Mouse (Mus musculus) liver, embryonic 11.5 days (tissue): ENCODE data around the gene Ppie. TPM values are rescaled to one million over a fixed set of nuclear protein-coding genes. Genes with fewer than 3 reads are reported as not detected.

Source experiments
- ATAC-seq: fragments of 200-750 bp; cut with Nextera tagmentation; replicated peaks from 2 replicates; pipeline ENCODE4 v1.8.0; 2017; ENCODE audit warnings: moderate number of reproducible peaks, mild to moderate bottlenecking, moderate TSS enrichment, moderate library complexity; ENCODE audit not compliant: low FRiP score
- DNase-seq: peaks from one replicate; pipeline ENCODE4 v3.0.0-alpha.2; 2017; ENCODE audit warnings: low spot score
- H3K27ac ChIP-seq: fragments of 300-500 bp; sonication (generic); 2 replicates; pipeline ENCODE4 v1.5.1; 2014; ENCODE audit warnings: mild to moderate bottlenecking, low read depth, low read length, control low read depth
- H3K27me3 ChIP-seq: fragments of 300-500 bp; sonication (generic); replicated peaks from 2 replicates; pipeline ENCODE4 v1.6.1; 2014; ENCODE audit warnings: low read length, mixed read lengths; ENCODE audit not compliant: control insufficient read depth, insufficient read depth
- H3K36me3 ChIP-seq: fragments of 300-500 bp; sonication (generic); 2 replicates; pipeline ENCODE4 v1.6.1; 2014; ENCODE audit warnings: mild to moderate bottlenecking, low read length, moderate library complexity, mixed read lengths; ENCODE audit not compliant: control insufficient read depth, insufficient read depth
- H3K4me1 ChIP-seq: fragments of 300-500 bp; sonication (generic); replicated peaks from 2 replicates; pipeline ENCODE4 v1.6.1; 2014; ENCODE audit warnings: low read length, mixed read lengths; ENCODE audit not compliant: control insufficient read depth, insufficient read depth
- H3K4me2 ChIP-seq: fragments of 300-500 bp; sonication (generic); 2 replicates; pipeline ENCODE4 v1.6.1; 2014; ENCODE audit warnings: mild to moderate bottlenecking, control low read depth, moderate library complexity
- H3K4me3 ChIP-seq: fragments of 300-500 bp; sonication (generic); 2 replicates; pipeline ENCODE4 v1.5.1; 2014; ENCODE audit warnings: low read depth, low read length, control low read depth
- H3K9ac ChIP-seq: fragments of 300-500 bp; sonication (generic); 2 replicates; pipeline ENCODE4 v1.6.1; 2014; ENCODE audit warnings: low read depth, low read length, control low read depth
- H3K9me3 ChIP-seq: fragments of 300-500 bp; sonication (generic); 2 replicates; pipeline ENCODE4 v1.6.1; 2016; ENCODE audit warnings: low read length, inconsistent platforms, mixed read lengths; ENCODE audit not compliant: control insufficient read depth
- WGBS: fragments of 180-500 bp; shearing (Covaris S2); extraction: QIAGEN DNeasy Blood & Tissue Kit; methylation state at CpG from one replicate; pipeline ENCODE4 v1.1.7; 2014; 5-methylcytosine and 5-hydroxymethylcytosine counted together
- polyA plus RNA-seq: library from polyadenylated mRNA; unstranded; fragments of >200 nt; fragmentation: Nextera tagmentation; extraction: Ambion mirVana; gene quantifications from 2 replicates; pipeline ENCODE4 v1.2.1, GENCODE M21; 2014

Gene Ppie
- polyA plus RNA-seq, 1 experiment from 2014 or later = 108 TPM

DNA sequence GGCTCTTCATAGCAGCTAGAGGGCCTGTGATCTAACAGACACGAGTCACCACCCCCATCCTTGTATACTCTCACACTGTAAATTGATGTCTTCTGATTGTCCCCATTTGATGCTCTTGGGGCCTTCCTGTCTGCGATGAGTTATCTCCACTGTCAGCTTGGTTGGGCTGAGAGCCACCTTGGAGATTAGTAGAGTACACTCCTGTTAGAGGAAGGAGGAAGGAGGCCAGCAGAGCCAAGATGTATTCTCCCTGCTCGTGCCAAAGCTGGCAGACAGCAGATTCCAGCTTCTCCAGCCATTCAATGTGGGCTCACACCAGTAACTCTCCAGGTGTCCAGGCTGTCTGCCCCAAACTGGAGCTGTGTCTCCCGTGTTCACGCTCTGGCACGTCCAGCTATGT, 20.8 kb upstream of the Ppie start:
- peaks cover 4% of the 10 kb centered on the region; the same call in 1 of the 2 replicates for H3K4me1 ChIP-seq
- H3K27ac ChIP-seq = no peak overlapping the region
- no peak overlapping the region for H3K4me3 ChIP-seq
- H3K9me3 ChIP-seq = no peaks in the 10 kb centered on the region
- H3K36me3 ChIP-seq = no peaks in the 10 kb centered on the region
- DNase-seq = no peak
- peaks cover 9% of the 10 kb centered on the region for H3K27me3 ChIP-seq
- no peak overlapping the region for H3K4me2 ChIP-seq
- WGBS = 68% methylated on average over 6 of the region's 6 CpGs
- no peak for ATAC-seq
- H3K9ac ChIP-seq = no peak overlapping the region

DNA sequence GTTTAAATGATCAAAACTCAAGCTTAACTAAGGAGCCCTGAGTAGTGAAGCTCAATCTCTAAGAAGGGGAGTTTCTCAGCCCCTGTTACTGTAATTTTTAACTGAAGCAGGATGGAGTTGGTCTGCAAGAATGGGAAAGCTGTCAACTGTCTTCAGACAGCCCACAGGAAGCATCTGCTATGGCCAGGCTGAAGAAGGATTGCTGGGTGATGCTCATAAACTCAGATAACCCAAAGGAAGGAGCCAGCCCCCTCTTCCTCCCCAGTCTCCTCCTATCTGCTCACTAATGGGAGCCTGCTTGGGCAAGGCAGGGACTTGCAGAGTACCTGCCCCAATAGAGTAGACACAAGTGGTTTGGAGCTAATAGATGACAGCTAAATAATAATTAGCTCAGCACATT, 16.1 kb upstream of the Ppie start:
- no peak for ATAC-seq
- Histone ChIP-seq H3K27me3 (no peaks in the 10 kb centered on the region), H3K36me3 (no peaks in the 10 kb centered on the region), H3K27ac (no peak overlapping the region), H3K4me2 (no peak overlapping the region), H3K4me3 (no peak overlapping the region), H3K4me1 (no peaks in the 10 kb centered on the region), H3K9ac (no peak overlapping the region), H3K9me3 (no peaks in the 10 kb centered on the region)
- no peak for DNase-seq

DNA sequence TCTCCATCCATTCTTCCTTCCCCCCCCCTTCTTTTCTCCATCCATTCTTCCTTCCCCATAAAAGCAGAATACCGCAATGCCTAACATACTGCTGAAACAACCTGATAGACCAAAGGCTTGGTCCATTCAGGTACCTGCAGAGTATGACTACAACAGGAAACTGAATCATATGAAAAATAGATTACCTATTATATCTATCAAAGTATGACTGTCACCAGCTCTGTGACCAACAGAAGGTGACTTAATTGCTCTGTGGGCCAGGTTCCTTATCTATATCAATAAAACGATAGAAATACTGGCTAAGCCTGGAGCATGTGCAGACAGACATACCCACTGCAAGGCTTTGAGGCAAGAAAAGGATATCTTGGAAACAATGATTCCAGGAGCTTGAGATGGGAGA, 15.7 kb upstream of the Ppie start:
- no peak for ATAC-seq
- H3K9me3 ChIP-seq = no peaks in the 10 kb centered on the region

DNA sequence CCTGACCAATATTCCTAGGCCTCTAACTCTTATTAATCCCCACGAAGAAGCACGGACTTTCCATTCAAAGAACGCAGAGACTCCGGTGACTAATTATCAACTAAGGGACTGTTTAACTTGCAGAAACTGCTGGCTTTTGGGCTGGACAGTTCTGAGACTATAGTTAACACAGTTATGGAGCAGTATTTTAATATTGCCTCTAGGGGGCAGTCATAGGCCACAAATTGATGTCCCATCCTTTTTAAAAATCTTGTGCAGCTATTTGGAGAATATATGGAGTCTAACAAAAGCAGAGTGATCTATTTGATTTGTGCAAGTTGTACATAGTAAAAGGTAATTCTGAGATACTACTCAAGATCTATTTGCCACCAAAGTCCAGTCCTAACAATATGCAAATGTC, 15.3 kb upstream of the Ppie start:
- Histone ChIP-seq H3K9me3 (no peaks in the 10 kb centered on the region), H3K4me1 (no peaks in the 10 kb centered on the region), H3K27me3 (no peaks in the 10 kb centered on the region), H3K27ac (no peak overlapping the region), H3K4me2 (no peak overlapping the region), H3K4me3 (no peak overlapping the region), H3K36me3 (no peaks in the 10 kb centered on the region), H3K9ac (no peak overlapping the region)
- ATAC-seq = no peak
- no peak for DNase-seq
- 22% methylated on average over 4 of the region's 4 CpGs for WGBS

More for the DNA sequence above, 15.7 kb upstream of the Ppie start:
- Histone ChIP-seq H3K36me3 (no peaks in the 10 kb centered on the region), H3K27ac (no peak overlapping the region), H3K4me1 (no peaks in the 10 kb centered on the region), H3K27me3 (no peaks in the 10 kb centered on the region), H3K9ac (no peak overlapping the region), H3K4me2 (no peak overlapping the region), H3K4me3 (no peak overlapping the region)
- WGBS = 46% methylated on average over 2 of the region's 2 CpGs
- DNase-seq = no peak

DNA sequence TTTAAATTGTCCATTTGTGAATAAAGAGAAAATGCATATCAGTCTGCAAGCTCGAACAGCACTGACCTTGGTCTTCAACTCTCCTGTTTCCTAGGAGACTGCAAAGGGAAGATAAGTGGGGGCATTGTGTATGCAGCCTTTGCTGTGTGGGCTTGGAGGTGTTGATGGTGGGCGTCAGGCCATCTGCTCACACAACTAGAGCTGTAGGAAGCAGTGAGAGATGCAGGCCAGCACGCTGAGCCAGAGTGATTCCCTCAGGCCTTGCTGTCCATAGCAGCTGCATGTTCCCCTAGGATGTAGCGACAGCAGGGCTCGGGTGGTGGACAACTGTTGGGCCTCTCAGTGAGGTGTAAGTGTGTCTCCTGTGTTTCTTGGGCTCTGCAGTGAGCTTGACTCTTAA, 13.2 kb upstream of the Ppie start:
- 48% methylated on average over 5 of the region's 5 CpGs for WGBS
- no peaks in the 10 kb centered on the region for H3K4me1 ChIP-seq

DNA sequence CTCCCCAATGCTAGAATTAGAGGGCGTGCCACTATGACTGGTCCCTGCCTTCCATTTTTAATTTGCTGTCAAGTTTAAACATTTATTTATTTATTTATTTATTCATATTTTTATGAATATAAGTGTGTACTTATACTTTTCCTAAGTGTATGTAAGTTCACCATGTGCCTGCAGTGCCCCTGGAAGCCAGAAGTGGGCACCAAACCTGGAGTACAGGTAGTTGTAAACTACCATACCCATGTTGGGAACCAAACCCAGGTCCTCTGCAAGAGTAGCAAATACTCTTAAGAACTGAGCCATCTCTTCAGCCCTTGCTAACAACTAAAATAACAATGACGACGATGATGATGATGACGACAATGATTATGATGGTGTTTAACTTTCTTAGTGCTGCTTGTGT, 12.3 kb upstream of the Ppie start:
- H3K4me3 ChIP-seq = no peak overlapping the region
- no peaks in the 10 kb centered on the region for H3K9me3 ChIP-seq
- H3K9ac ChIP-seq = no peak overlapping the region
- no peak overlapping the region for H3K27ac ChIP-seq
- ATAC-seq (no peak), DNase-seq (no peak)
- no peaks in the 10 kb centered on the region for H3K36me3 ChIP-seq
- no peaks in the 10 kb centered on the region for H3K4me1 ChIP-seq
- no peak overlapping the region for H3K4me2 ChIP-seq
- 71% methylated on average over 4 of the region's 4 CpGs for WGBS
- no peaks in the 10 kb centered on the region; the same call in 1 of the 2 replicates for H3K27me3 ChIP-seq

More for the DNA sequence above, 13.2 kb upstream of the Ppie start:
- Histone ChIP-seq H3K36me3 (no peaks in the 10 kb centered on the region), H3K4me2 (no peak overlapping the region), H3K27me3 (no peaks in the 10 kb centered on the region), H3K9ac (no peak overlapping the region), H3K27ac (no peak overlapping the region), H3K4me3 (no peak overlapping the region), H3K9me3 (no peaks in the 10 kb centered on the region)
- DNase-seq = no peak
- no peak for ATAC-seq

DNA sequence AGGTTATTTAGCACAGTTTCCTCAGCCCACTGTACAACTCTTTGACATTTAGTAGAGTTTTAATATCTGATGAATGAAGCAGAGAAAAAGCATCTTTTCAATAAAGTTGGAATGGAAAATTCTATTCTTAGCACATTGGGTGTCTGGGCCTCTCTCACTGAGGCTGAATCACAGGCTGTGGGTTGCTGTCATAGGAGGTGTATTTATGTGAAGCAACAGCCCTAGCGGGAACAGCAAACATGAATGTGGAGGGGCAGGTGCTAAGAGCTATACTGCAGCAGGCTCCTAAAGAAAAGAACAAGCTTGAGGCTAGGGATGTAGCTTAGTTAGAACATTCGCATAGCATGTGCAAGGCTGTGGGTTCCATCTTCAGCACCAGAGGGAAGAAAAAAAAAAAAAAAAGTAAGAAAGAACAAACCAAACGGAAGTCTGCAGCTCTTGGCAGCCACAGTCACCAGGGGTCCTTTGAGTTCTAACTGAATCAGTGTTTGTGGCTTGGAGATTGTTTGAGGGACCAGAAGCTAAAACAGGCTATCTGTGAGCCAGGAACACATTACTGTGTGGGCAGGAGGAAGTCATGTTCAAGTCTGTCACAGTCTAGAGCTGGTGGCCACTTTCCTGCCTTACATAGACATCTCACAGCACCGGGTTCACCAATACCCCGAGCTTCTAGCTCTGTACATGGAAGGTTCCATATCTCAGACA, 7.8 kb upstream of the Ppie start:
- DNase-seq = no peak
- Histone ChIP-seq H3K9ac (no peak overlapping the region), H3K27me3 (no peaks in the 10 kb centered on the region; the same call in 1 of the 2 replicates), H3K36me3 (no peaks in the 10 kb centered on the region), H3K4me1 (no peaks in the 10 kb centered on the region), H3K27ac (no peak overlapping the region), H3K4me3 (no peak overlapping the region), H3K4me2 (no peak overlapping the region), H3K9me3 (no peaks in the 10 kb centered on the region)
- ATAC-seq = no peak
- 53% methylated on average over 5 of the region's 5 CpGs for WGBS

DNA sequence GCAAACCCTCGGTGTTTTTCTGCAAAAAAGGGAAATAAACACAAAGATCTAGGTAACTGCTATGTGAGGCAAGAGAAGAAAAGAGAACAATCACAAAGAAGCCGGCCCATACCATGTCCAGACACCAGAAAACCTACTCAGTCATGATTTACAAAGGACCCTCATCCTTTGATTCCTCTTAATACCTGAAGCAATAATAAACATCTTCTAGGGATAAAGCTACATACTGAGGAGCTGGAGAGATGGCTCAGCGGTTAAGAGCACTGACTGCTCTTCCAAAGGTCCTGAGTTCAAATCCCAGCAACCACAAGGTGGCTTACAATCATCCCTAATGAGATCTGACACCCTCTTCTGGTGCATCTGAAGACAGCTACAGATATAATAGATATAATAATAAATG, 2.2 kb downstream of the Ppie start:
- peak overlapping the region; percentile 14; the same call in 1 of the 2 replicates for H3K4me2 ChIP-seq
- WGBS = 82% methylated on average over 3 of the region's 3 CpGs
- no peak overlapping the region for H3K9ac ChIP-seq
- ATAC-seq (no peak), DNase-seq (no peak)
- no peak overlapping the region for H3K4me3 ChIP-seq
- H3K27ac ChIP-seq = no peak overlapping the region
- H3K9me3 ChIP-seq = no peaks in the 10 kb centered on the region
- H3K4me1 ChIP-seq = peaks cover 14% of the 10 kb centered on the region
- H3K27me3 ChIP-seq = no peaks in the 10 kb centered on the region; the same call in 1 of the 2 replicates
- H3K36me3 ChIP-seq = peaks cover 25% of the 10 kb centered on the region

DNA sequence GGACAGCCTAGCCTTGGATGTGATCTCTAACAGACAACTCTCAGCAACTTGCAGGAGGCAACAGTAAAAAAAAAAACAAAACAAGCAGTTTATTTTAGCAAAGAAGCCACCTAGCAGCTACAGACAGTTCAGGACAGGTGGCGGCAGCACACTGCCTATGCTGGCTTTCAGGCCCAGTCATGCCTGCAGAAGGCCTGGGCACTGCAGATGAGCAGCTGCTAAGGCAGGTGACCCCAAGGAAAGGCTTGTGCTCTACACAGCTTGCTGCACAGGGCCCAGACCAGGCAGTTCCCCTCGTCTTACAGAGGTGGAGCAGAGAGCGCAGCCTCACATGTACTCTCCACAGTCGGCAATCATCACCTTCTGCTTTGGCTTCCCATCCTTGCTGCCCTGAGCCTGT, 12.7 kb downstream of the Ppie start:
- Histone ChIP-seq H3K27me3 (no peaks in the 10 kb centered on the region), H3K4me3 (no peak overlapping the region), H3K9ac (no peak overlapping the region), H3K36me3 (peaks cover 53% of the 10 kb centered on the region), H3K4me1 (no peaks in the 10 kb centered on the region), H3K9me3 (no peaks in the 10 kb centered on the region), H3K4me2 (no peak overlapping the region), H3K27ac (no peak overlapping the region)
- DNase-seq = no peak
- 77% methylated on average over 4 of the region's 4 CpGs for WGBS
- ATAC-seq = no peak
